Mouse (Mus musculus) testis, postnatal 10 days (tissue): ENCODE measurements at regions not wholly inside any gene's neighbourhood (a gene's known extent, or its start where the extent isn't known, plus 50 kb on each side); places are given as distances from the start of the nearest gene placed in this dataset.

Experiments
- DNase-seq: peaks from one replicate; pipeline ENCODE4 v3.0.0; 2021; ENCODE audit warnings: low spot score

- DNase-seq, result no peak
Measured at GRCm38 (mm10) chr9:68254218-68254617, 399.4 kb upstream of the Rora start.

- no peak for DNase-seq
Measured at GRCm38 (mm10) chr9:68268551-68268950, 385.0 kb upstream of the Rora start.

GRCm38 (mm10) chr9:68302232-68302925 is 351.2 kb upstream of the Rora start:
- no peak for DNase-seq

GRCm38 (mm10) chr9:68330721-68331120 is 322.9 kb upstream of the Rora start:
- no peak for DNase-seq

- DNase-seq, result no peak
Measured at GRCm38 (mm10) chr9:68340921-68341320, 312.7 kb upstream of the Rora start.

- no peak for DNase-seq
Measured at GRCm38 (mm10) chr9:68341511-68341910, 312.1 kb upstream of the Rora start.

GRCm38 (mm10) chr9:68347426-68347825 is 306.2 kb upstream of the Rora start:
- no peak for DNase-seq

- no peak for DNase-seq
Measured at GRCm38 (mm10) chr9:68351466-68351865, 302.1 kb upstream of the Rora start.

- DNase-seq, result no peak
Measured at GRCm38 (mm10) chr9:68354470-68354869, 299.1 kb upstream of the Rora start.

- DNase-seq, result no peak
Measured at GRCm38 (mm10) chr9:68356078-68356477, 297.5 kb upstream of the Rora start.

GRCm38 (mm10) chr9:68357231-68357630 is 296.4 kb upstream of the Rora start:
- DNase-seq, result no peak

GRCm38 (mm10) chr9:68366973-68367372 is 286.6 kb upstream of the Rora start:
- no peak for DNase-seq

GRCm38 (mm10) chr9:68367556-68367955 is 286.0 kb upstream of the Rora start:
- no peak for DNase-seq

GRCm38 (mm10) chr9:68372726-68373125 is 280.9 kb upstream of the Rora start:
- DNase-seq, result no peak

- no peak for DNase-seq
Measured at GRCm38 (mm10) chr9:68376222-68376621, 277.4 kb upstream of the Rora start.

- DNase-seq, result peak; percentile 49
Measured at GRCm38 (mm10) chr9:68381871-68382270, 271.7 kb upstream of the Rora start.

GRCm38 (mm10) chr9:68400930-68401329 is 252.7 kb upstream of the Rora start:
- DNase-seq, result no peak

- DNase-seq, result peak; percentile 42
Measured at GRCm38 (mm10) chr9:68402176-68402845, 251.3 kb upstream of the Rora start.

- DNase-seq, result no peak
Measured at GRCm38 (mm10) chr9:68402981-68403380, 250.6 kb upstream of the Rora start.

GRCm38 (mm10) chr9:68403516-68403915 is 250.1 kb upstream of the Rora start:
- DNase-seq, result no peak

- no peak for DNase-seq
Measured at GRCm38 (mm10) chr9:68409786-68410185, 243.8 kb upstream of the Rora start.

- no peak for DNase-seq
Measured at GRCm38 (mm10) chr9:68426286-68426685, 227.3 kb upstream of the Rora start.

GRCm38 (mm10) chr9:68462755-68463154 is 190.8 kb upstream of the Rora start:
- no peak for DNase-seq
